Mouse (Mus musculus) midbrain, embryonic 12.5 days (tissue): ENCODE data around the gene Nppb. TPM values are rescaled to one million over a fixed set of nuclear protein-coding genes. Genes with fewer than 3 reads are reported as not detected.

Source experiments
- ATAC-seq: fragments of 200-750 bp; cut with Nextera tagmentation; 2 replicates; pipeline ENCODE4 v1.8.0; 2017; ENCODE audit warnings: low read depth, moderate TSS enrichment, moderate library complexity; ENCODE audit not compliant: low FRiP score
- H3K27ac ChIP-seq: fragments of 300-500 bp; sonication (generic); replicated peaks from 2 replicates; pipeline ENCODE4 v1.5.1; 2016; ENCODE audit warnings: mild to moderate bottlenecking
- H3K27me3 ChIP-seq: fragments of 300-500 bp; sonication (generic); 2 replicates; pipeline ENCODE4 v1.6.1; 2016; ENCODE audit warnings: mild to moderate bottlenecking
- H3K36me3 ChIP-seq: fragments of 300-500 bp; sonication (generic); 2 replicates; pipeline ENCODE4 v1.6.1; 2016
- H3K4me1 ChIP-seq: fragments of 300-500 bp; sonication (generic); 2 replicates; pipeline ENCODE4 v1.6.1; 2016
- H3K4me2 ChIP-seq: fragments of 300-500 bp; sonication (generic); replicated peaks from 2 replicates; pipeline ENCODE4 v1.6.1; 2016; ENCODE audit warnings: mild to moderate bottlenecking, moderate library complexity
- H3K4me3 ChIP-seq: fragments of 300-500 bp; sonication (generic); 2 replicates; pipeline ENCODE4 v1.5.1; 2016; ENCODE audit warnings: mild to moderate bottlenecking
- H3K9ac ChIP-seq: fragments of 300-500 bp; sonication (generic); replicated peaks from 2 replicates; pipeline ENCODE4 v1.6.1; 2016; ENCODE audit warnings: mild to moderate bottlenecking, moderate library complexity
- H3K9me3 ChIP-seq: fragments of 300-500 bp; sonication (generic); 2 replicates; pipeline ENCODE4 v1.6.1; 2016; ENCODE audit warnings: mild to moderate bottlenecking
- WGBS: fragments of 180-500 bp; shearing (Covaris S2); methylation state at CpG from one replicate; pipeline ENCODE4 v1.1.7; 2016; 5-methylcytosine and 5-hydroxymethylcytosine counted together
- polyA plus RNA-seq: library from polyadenylated mRNA; unstranded; fragments of >200 nt; fragmentation: Nextera tagmentation; extraction: Ambion mirVana; gene quantifications from 2 replicates; pipeline ENCODE4 v1.2.1, GENCODE M21; 2016

The Nppb gene
- not detected in 2 replicates for polyA plus RNA-seq

GRCm38 (mm10) chr4:147985205-147986132 lies at the start of gene Nppb:
TSS of gene Nppb (plus strand) at chr4:147985788.
- H3K4me2 ChIP-seq, result no peak within 1 kb of the TSS
- no peak; the same call in 1 of the 2 replicates for ATAC-seq
- no peaks in the 10 kb centered on the region for H3K36me3 ChIP-seq
- WGBS, result 36% methylated on average over 20 of the region's 20 CpGs
- no peaks in the 10 kb centered on the region for H3K4me1 ChIP-seq
- peaks cover 8% of the 10 kb centered on the region; the same call in 1 of the 2 replicates for H3K27me3 ChIP-seq
- no peak within 1 kb of the TSS for H3K4me3 ChIP-seq
- no peaks in the 10 kb centered on the region for H3K9me3 ChIP-seq
- no peak within 1 kb of the TSS for H3K9ac ChIP-seq
- H3K27ac ChIP-seq, result no peak within 1 kb of the TSS

- Histone ChIP-seq H3K9ac (peak overlapping the region; percentile 68; the same call in 1 of the 2 replicates), H3K27me3 (0 out of 2 replicates have a peak, but pooled peaks cover 10% of the 10 kb centered on the region), H3K36me3 (0 out of 2 replicates have a peak, but pooled peaks cover 5% of the 10 kb centered on the region), H3K4me3 (peak overlapping the region; percentile 64), H3K4me2 (peak overlapping the region; percentile 86), H3K4me1 (peaks cover 11% of the 10 kb centered on the region; the same call in 1 of the 2 replicates), H3K9me3 (no peaks in the 10 kb centered on the region), H3K27ac (no peak overlapping the region)
- ATAC-seq, result no peak
- 21% methylated on average over 9 of the region's 9 CpGs for WGBS
These were observed 49.7 kb upstream of the Nppb start for GRCm38 (mm10) chr4:147935904-147936303.

- Histone ChIP-seq H3K27me3 (0 out of 2 replicates have a peak, but pooled peaks cover 10% of the 10 kb centered on the region), H3K9ac (peak within 1 kb of the TSS; percentile 68), H3K9me3 (no peaks in the 10 kb centered on the region), H3K27ac (peak within 1 kb of the TSS; percentile 39; the same call in 1 of the 2 replicates), H3K36me3 (0 out of 2 replicates have a peak, but pooled peaks cover 3% of the 10 kb centered on the region), H3K4me1 (peaks cover 13% of the 10 kb centered on the region), H3K4me2 (peak within 1 kb of the TSS; percentile 86), H3K4me3 (peak within 1 kb of the TSS; percentile 64)
- WGBS, result under 1% methylated on average over 51 of the region's 51 CpGs
- peak; percentile 45 for ATAC-seq
These were observed 49.1 kb upstream of the Nppb start, which contains the start of gene Plod1 for GRCm38 (mm10) chr4:147936331-147936954. TSS of gene Plod1 (minus strand) at chr4:147936767.

- Histone ChIP-seq H3K27me3 (0 out of 2 replicates have a peak, but pooled peaks cover 10% of the 10 kb centered on the region), H3K36me3 (no peaks in the 10 kb centered on the region), H3K4me3 (peak overlapping the region; percentile 64), H3K9ac (peak overlapping the region; percentile 68), H3K4me2 (peak overlapping the region; percentile 86), H3K9me3 (no peaks in the 10 kb centered on the region), H3K27ac (no peak overlapping the region), H3K4me1 (peaks cover 19% of the 10 kb centered on the region)
- 38% methylated on average over 3 of the region's 3 CpGs for WGBS
- ATAC-seq, result no peak
These were observed 48.6 kb upstream of the Nppb start for GRCm38 (mm10) chr4:147937021-147937420.

GRCm38 (mm10) chr4:147937486-147937885 lies 48.1 kb upstream of the Nppb start:
- H3K4me1 ChIP-seq, result peaks cover 23% of the 10 kb centered on the region

GRCm38 (mm10) chr4:147938148-147939096 lies 47.2 kb upstream of the Nppb start:
- WGBS, result 80% methylated on average over 14 of the region's 14 CpGs
- H3K4me1 ChIP-seq, result peaks cover 33% of the 10 kb centered on the region
- H3K9me3 ChIP-seq, result no peaks in the 10 kb centered on the region
- no peak overlapping the region for H3K9ac ChIP-seq
- 0 out of 2 replicates have a peak, but pooled peaks cover 10% of the 10 kb centered on the region for H3K27me3 ChIP-seq
- ATAC-seq, result no peak
- no peak overlapping the region for H3K27ac ChIP-seq
- no peak overlapping the region for H3K4me3 ChIP-seq
- no peak overlapping the region for H3K4me2 ChIP-seq
- H3K36me3 ChIP-seq, result 0 out of 2 replicates have a peak, but pooled peaks cover under 1% of the 10 kb centered on the region

More at GRCm38 (mm10) chr4:147937486-147937885, 48.1 kb upstream of the Nppb start:
- Histone ChIP-seq H3K27ac (no peak overlapping the region), H3K4me2 (no peak overlapping the region), H3K27me3 (0 out of 2 replicates have a peak, but pooled peaks cover 10% of the 10 kb centered on the region), H3K9ac (no peak overlapping the region; the same call in 1 of the 2 replicates), H3K9me3 (no peaks in the 10 kb centered on the region), H3K4me3 (no peak overlapping the region), H3K36me3 (no peaks in the 10 kb centered on the region)
- no peak for ATAC-seq
- 41% methylated on average over 5 of the region's 5 CpGs for WGBS

- Histone ChIP-seq H3K27ac (peak overlapping the region; percentile 63; the same call in 1 of the 2 replicates), H3K27me3 (0 out of 2 replicates have a peak, but pooled peaks cover 10% of the 10 kb centered on the region), H3K36me3 (peaks cover 17% of the 10 kb centered on the region), H3K4me3 (no peak overlapping the region), H3K4me1 (peaks cover 33% of the 10 kb centered on the region), H3K9ac (no peak overlapping the region), H3K9me3 (no peaks in the 10 kb centered on the region), H3K4me2 (peak overlapping the region; percentile 100)
- 0 out of 2 replicates have a peak, but pooled peaks have one; percentile 17 for ATAC-seq
- WGBS, result 63% methylated on average over 9 of the region's 9 CpGs
These were observed 45.5 kb upstream of the Nppb start for GRCm38 (mm10) chr4:147940111-147940510.

GRCm38 (mm10) chr4:147940576-147941044 lies 45.0 kb upstream of the Nppb start, which contains the start of gene 2510039O18Rik:
TSS of gene 2510039O18Rik (plus strand) at chr4:147940895.
- Histone ChIP-seq H3K9me3 (no peaks in the 10 kb centered on the region), H3K4me2 (peak within 1 kb of the TSS; percentile 100), H3K36me3 (peaks cover 22% of the 10 kb centered on the region), H3K4me3 (peak within 1 kb of the TSS; percentile 93), H3K9ac (peak within 1 kb of the TSS; percentile 92), H3K27ac (peak within 1 kb of the TSS; percentile 63), H3K4me1 (peaks cover 33% of the 10 kb centered on the region), H3K27me3 (0 out of 2 replicates have a peak, but pooled peaks cover 10% of the 10 kb centered on the region)
- peak; percentile 75 for ATAC-seq
- WGBS, result 2% methylated on average over 34 of the region's 35 CpGs

- H3K9ac ChIP-seq, result peak overlapping the region; percentile 92
- peak overlapping the region; percentile 93 for H3K4me3 ChIP-seq
- H3K27ac ChIP-seq, result peak overlapping the region; percentile 56; the same call in 1 of the 2 replicates
- no peaks in the 10 kb centered on the region for H3K9me3 ChIP-seq
- WGBS, result 9% methylated on average over 74 of the region's 88 CpGs
- peaks cover 29% of the 10 kb centered on the region for H3K36me3 ChIP-seq
- ATAC-seq, result no peak; the same call in 1 of the 2 replicates
- peak overlapping the region; percentile 100 for H3K4me2 ChIP-seq
- H3K27me3 ChIP-seq, result 0 out of 2 replicates have a peak, but pooled peaks cover 10% of the 10 kb centered on the region
- H3K4me1 ChIP-seq, result peaks cover 33% of the 10 kb centered on the region
These were observed 44.3 kb upstream of the Nppb start for GRCm38 (mm10) chr4:147941045-147942020.
